ENCODE assay signal across 24 mouse cellular contexts in genomic region chr1:178283946-178284720, GRCm38 (mm10). TPM values are rescaled to one million over a fixed set of nuclear protein-coding genes. Genes with fewer than 3 reads are reported as not detected.
A peak's percentile ranks its signal among the peaks of the same experiment; 100 is the strongest.
DNase-seq lines count a peak whose midpoint lies in the region; ATAC-seq lines count a peak whose summit lies in the region.
"Had no signal": no experiment of that assay in that cellular context is flagged by ENCODE, and none has a peak within 500 bp of the region (broad histone marks: within the 10 kb centered on the region; RNA-seq: fewer than 3 reads in every experiment).

No protein-coding gene starts in this region.

- no peak overlapping the region for H3K4me2 ChIP-seq in hindbrain, embryonic 14.5 days (replicated peaks)
- no peak overlapping the region for H3K4me2 ChIP-seq in hindbrain, embryonic 16.5 days (ENCODE audit: low read length)
- H3K4me2 ChIP-seq: embryonic facial prominence, embryonic 12.5 days; forebrain, embryonic 13.5 days; forebrain, embryonic 15.5 days had no signal

- no peaks in the 10 kb centered on the region for H3K4me1 ChIP-seq in hindbrain, embryonic 14.5 days (replicated peaks; ENCODE audit: control insufficient read depth, insufficient read depth, low read length)
- H3K4me1 ChIP-seq in hindbrain, embryonic 16.5 days (ENCODE audit: control insufficient read depth, insufficient read depth, low read depth, low read length), result no peaks in the 10 kb centered on the region
- no peaks in the 10 kb centered on the region for H3K4me1 ChIP-seq in limb, embryonic 10.5 days
- H3K4me1 ChIP-seq: embryonic facial prominence, embryonic 10.5 days; embryonic facial prominence, embryonic 12.5 days; forebrain, embryonic 13.5 days; forebrain, embryonic 15.5 days had no signal

- H3K27me3 ChIP-seq in hindbrain, embryonic 14.5 days (ENCODE audit: control insufficient read depth, insufficient read depth, low read length), result no peaks in the 10 kb centered on the region
- H3K27me3 ChIP-seq in hindbrain, embryonic 16.5 days (replicated peaks; ENCODE audit: control insufficient read depth, insufficient read depth, low read length), result no peaks in the 10 kb centered on the region
- no peaks in the 10 kb centered on the region for H3K27me3 ChIP-seq in limb, embryonic 10.5 days (ENCODE audit: low read depth, poor library complexity, severe bottlenecking)
- H3K27me3 ChIP-seq: embryonic facial prominence, embryonic 12.5 days; forebrain, embryonic 13.5 days; forebrain, embryonic 15.5 days; Patski had no signal

- H3K9ac ChIP-seq in hindbrain, embryonic 14.5 days, result no peak overlapping the region
- H3K9ac ChIP-seq in hindbrain, embryonic 16.5 days (ENCODE audit: low read depth, low read length), result no peak overlapping the region
- H3K9ac ChIP-seq: embryonic facial prominence, embryonic 12.5 days; forebrain, embryonic 13.5 days; forebrain, embryonic 15.5 days; forebrain, postnatal 0 days had no signal

- WGBS in hindbrain, embryonic 14.5 days, result 59% methylated on average over 2 of the region's 2 CpGs
- WGBS in hindbrain, embryonic 16.5 days, result 71% methylated on average over 2 of the region's 2 CpGs
- 74% methylated on average over 2 of the region's 2 CpGs for WGBS in limb, embryonic 10.5 days

- H3K27ac ChIP-seq in hindbrain, embryonic 14.5 days, result no peak overlapping the region
- H3K27ac ChIP-seq in hindbrain, embryonic 16.5 days (ENCODE audit: low read depth, low read length), result no peak overlapping the region
- no peak overlapping the region for H3K27ac ChIP-seq in limb, embryonic 10.5 days
- H3K27ac ChIP-seq: embryonic facial prominence, embryonic 10.5 days; embryonic facial prominence, embryonic 12.5 days; forebrain, embryonic 13.5 days; forebrain, embryonic 15.5 days had no signal

- H3K4me3 ChIP-seq in hindbrain, embryonic 14.5 days (replicated peaks; ENCODE audit: low read length), result no peak overlapping the region
- no peak overlapping the region for H3K4me3 ChIP-seq in hindbrain, embryonic 16.5 days (ENCODE audit: low read length)
- no peak overlapping the region for H3K4me3 ChIP-seq in limb, embryonic 10.5 days
- H3K4me3 ChIP-seq: embryonic facial prominence, embryonic 10.5 days; embryonic facial prominence, embryonic 12.5 days; forebrain, embryonic 13.5 days; forebrain, embryonic 15.5 days had no signal

- H3K36me3 ChIP-seq in hindbrain, embryonic 14.5 days (replicated peaks; ENCODE audit: control insufficient read depth, insufficient read depth), result no peaks in the 10 kb centered on the region
- H3K36me3 ChIP-seq in hindbrain, embryonic 16.5 days (ENCODE audit: control insufficient read depth, insufficient read depth, low read length), result no peaks in the 10 kb centered on the region
- no peaks in the 10 kb centered on the region for H3K36me3 ChIP-seq in limb, embryonic 10.5 days
- H3K36me3 ChIP-seq: embryonic facial prominence, embryonic 10.5 days; embryonic facial prominence, embryonic 12.5 days; forebrain, embryonic 15.5 days; G1E had no signal

- peak; percentile 16 for DNase-seq in hindbrain, embryonic 14.5 days (ENCODE audit: low spot score)
- DNase-seq in ES-CJ7 (ENCODE audit: low read depth, low spot score), result peak; percentile 95
- DNase-seq in R1 (ENCODE audit: low read depth, low spot score), result peak; percentile 96
- DNase-seq in limb, embryonic 10.5 days (ENCODE audit: low spot score), result peak; percentile 9
- no peak for DNase-seq in kidney, postnatal 25 days
- no peak for DNase-seq in kidney, postnatal 14 days
- DNase-seq in cerebellum, adult 9-11 months, result no peak
- DNase-seq: adrenal gland, adult 8-10 months; adrenal gland, postnatal 14 days; adrenal gland, postnatal 36 days; cerebellum, adult 11 months; cerebellum, adult 18-20 months; cerebellum, adult 8-10 months; cerebellum, postnatal 10 days; cerebellum, postnatal 25 days; forebrain, postnatal 0 days had no signal

- no peaks in the 10 kb centered on the region for H3K9me3 ChIP-seq in hindbrain, embryonic 14.5 days (ENCODE audit: control insufficient read depth, low read length)
- peaks cover 4% of the 10 kb centered on the region; the same call in 1 of the 2 replicates for H3K9me3 ChIP-seq in hindbrain, embryonic 16.5 days (ENCODE audit: control insufficient read depth, low read length)
- H3K9me3 ChIP-seq in limb, embryonic 10.5 days (replicated peaks), result no peaks in the 10 kb centered on the region
- H3K9me3 ChIP-seq: embryonic facial prominence, embryonic 12.5 days; forebrain, embryonic 15.5 days; G1E had no signal

- ATAC-seq in hindbrain, embryonic 14.5 days (ENCODE audit: low FRiP score), result no peak
- no peak for ATAC-seq in hindbrain, embryonic 16.5 days
- ATAC-seq: activated CD4-positive, CD25-positive, alpha-beta regulatory T cell, adult 4 months; forebrain, embryonic 13.5 days; forebrain, embryonic 15.5 days; forebrain, postnatal 0 days; Patski had no signal

RNA-seq across cellular contexts. Expression of gene Cox20, which starts 34.8 kb away (rescaled TPM):
- 102 and 134 TPM in 2 replicates for polyA plus RNA-seq in hindbrain, embryonic 14.5 days (2014; fragmentation: Nextera tagmentation; extraction: Ambion mirVana)
- polyA plus RNA-seq in hindbrain, embryonic 16.5 days (2015; fragmentation: Nextera tagmentation; extraction: Ambion mirVana), result 91.0 and 97.8 TPM in 2 replicates
- polyA plus RNA-seq in limb, embryonic 10.5 days (2016; fragmentation: Nextera tagmentation; extraction: Ambion mirVana), result 75.7 and 88.5 TPM in 2 replicates

RNA-seq across cellular contexts. Expression of gene Hnrnpu, which starts 53.5 kb away (rescaled TPM):
- polyA plus RNA-seq in hindbrain, embryonic 14.5 days (2014; fragmentation: Nextera tagmentation; extraction: Ambion mirVana), result 313 and 339 TPM in 2 replicates
- polyA plus RNA-seq in hindbrain, embryonic 16.5 days (2015; fragmentation: Nextera tagmentation; extraction: Ambion mirVana), result 162 and 180 TPM in 2 replicates
- 608 TPM in 2 replicates for polyA plus RNA-seq in limb, embryonic 10.5 days (2016; fragmentation: Nextera tagmentation; extraction: Ambion mirVana)

Comparison
In these comparisons a context has a peak if more than half of its experiments do, and no peak if none do; other contexts are left out.
1. DNase-seq: peak in hindbrain, embryonic 14.5 days (single experiment), ES-CJ7 (single experiment), R1 (single experiment) and limb, embryonic 10.5 days (single experiment); none in kidney, postnatal 25 days (0 of 2), kidney, postnatal 14 days (single experiment) and cerebellum, adult 9-11 months (single experiment).